Mouse (Mus musculus): Measurements from ENCODE around the gene Olfr829. TPM values are rescaled to one million over a fixed set of nuclear protein-coding genes. Genes with fewer than 3 reads are reported as not detected.
"Not testable (repeated sequence)": the region's sequence is repeated elsewhere in the genome, so short reads cannot be mapped to it uniquely, and the experiment has no call there.

Gene Olfr829
- polyA plus RNA-seq (2011; ENCODE audit: insufficient read depth, insufficient read length, low replicate concordance, missing spikeins) = not detected in 2 replicates

- no peaks in the 10 kb centered on the region for H3K4me1 ChIP-seq (ENCODE audit: control insufficient read depth, insufficient read depth, low read length)
- H3K27ac ChIP-seq (ENCODE audit: control insufficient read depth, insufficient read depth, low read depth, low read length, poor library complexity) = no peak within 1 kb of the TSS
- H3K4me3 ChIP-seq (replicated peaks; ENCODE audit: control insufficient read depth, low read depth, low read length) = no peak within 1 kb of the TSS
- TF ChIP-seq POLR2A (IDR thresholded peaks at IDR 0.05; ENCODE audit: borderline replicate concordance, control insufficient read depth, low read depth, low read length) (no peak), CTCF (IDR thresholded peaks at IDR 0.05; ENCODE audit: control insufficient read depth, insufficient read depth, low read length) (no peak)
- WGBS = 44% methylated on average over 1 of the region's 1 CpGs
Observed at GRCm38 (mm10) chr9:18854633-18855032, at the start of gene Olfr829. TSS of gene Olfr829 (plus strand) at chr9:18854933.

- TF ChIP-seq POLR2A (IDR thresholded peaks at IDR 0.05; ENCODE audit: borderline replicate concordance, control insufficient read depth, low read depth, low read length) (no peak), CTCF (IDR thresholded peaks at IDR 0.05; ENCODE audit: control insufficient read depth, insufficient read depth, low read length) (no peak)
- H3K27ac ChIP-seq (ENCODE audit: control insufficient read depth, insufficient read depth, low read depth, low read length, poor library complexity) = no peak within 1 kb of the TSS
- H3K4me3 ChIP-seq (replicated peaks; ENCODE audit: control insufficient read depth, low read depth, low read length) = no peak within 1 kb of the TSS
- H3K4me1 ChIP-seq (ENCODE audit: control insufficient read depth, insufficient read depth, low read length) = no peaks in the 10 kb centered on the region
Observed at GRCm38 (mm10) chr9:18819426-18819825, 35.3 kb upstream of the Olfr829 start, which contains the start of gene Olfr828. TSS of gene Olfr828 (minus strand) at chr9:18819526.

DNA sequence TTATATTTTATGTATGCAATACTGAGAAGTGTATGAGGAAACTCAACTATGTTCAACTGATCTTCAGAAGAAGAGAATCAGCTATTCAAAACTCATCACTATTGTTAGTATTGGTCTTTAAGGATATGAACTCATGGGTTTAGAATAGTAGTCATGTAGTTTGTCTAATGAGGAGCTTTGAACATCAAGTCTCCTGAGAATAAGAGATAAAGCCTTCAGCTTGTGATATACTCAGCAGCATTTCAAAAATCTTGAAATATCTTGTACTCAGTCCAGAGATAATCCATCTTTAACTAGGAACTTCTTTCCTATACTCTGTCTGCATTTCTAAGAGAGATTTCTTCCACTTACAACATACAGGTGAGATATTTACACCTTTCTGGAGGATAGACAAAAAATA lies 19.7 kb downstream of the Olfr829 start, which contains the start of gene Olfr830:
Gene Olfr830, plus strand, starts transcription at position 301 of the 400 bp plus-strand sequence.
- no peaks in the 10 kb centered on the region for H3K4me1 ChIP-seq (ENCODE audit: control insufficient read depth, insufficient read depth, low read length)
- no peak within 1 kb of the TSS for H3K27ac ChIP-seq (ENCODE audit: control insufficient read depth, insufficient read depth, low read depth, low read length, poor library complexity)
- no peak within 1 kb of the TSS for H3K4me3 ChIP-seq (replicated peaks; ENCODE audit: control insufficient read depth, low read depth, low read length)
- TF ChIP-seq CTCF (IDR thresholded peaks at IDR 0.05; ENCODE audit: control insufficient read depth, insufficient read depth, low read length) (no peak), POLR2A (IDR thresholded peaks at IDR 0.05; ENCODE audit: borderline replicate concordance, control insufficient read depth, low read depth, low read length) (no peak)

GRCm38 (mm10) chr9:18907699-18908098 lies 53.0 kb downstream of the Olfr829 start:
- 59% methylated on average over 2 of the region's 2 CpGs for WGBS
- H3K4me1 ChIP-seq (ENCODE audit: control insufficient read depth, insufficient read depth, low read length); H3K27ac ChIP-seq (ENCODE audit: control insufficient read depth, insufficient read depth, low read depth, low read length, poor library complexity); H3K4me3 ChIP-seq (replicated peaks; ENCODE audit: control insufficient read depth, low read depth, low read length): not testable (repeated sequence)

Other genes with a start within 250 kb of the Olfr829 start
- gene Muc16, start 180.4 kb upstream of the Olfr829 start, polyA plus RNA-seq (2011; ENCODE audit: insufficient read depth, insufficient read length, low replicate concordance, missing spikeins) = not detected in 2 replicates
- gene Olfr24, start 90.9 kb upstream of the Olfr829 start, polyA plus RNA-seq (2011; ENCODE audit: insufficient read depth, insufficient read length, low replicate concordance, missing spikeins) = 0.57 TPM in 1 of 2 replicates, not detected in the other
- gene Olfr828, start 35.4 kb upstream of the Olfr829 start, polyA plus RNA-seq (2011; ENCODE audit: insufficient read depth, insufficient read length, low replicate concordance, missing spikeins) = not detected in 2 replicates
- not detected in 2 replicates for gene Olfr830, start 19.8 kb downstream of the Olfr829 start, polyA plus RNA-seq (2011; ENCODE audit: insufficient read depth, insufficient read length, low replicate concordance, missing spikeins)
- gene Olfr832, start 82.2 kb downstream of the Olfr829 start, polyA plus RNA-seq (2011; ENCODE audit: insufficient read depth, insufficient read length, low replicate concordance, missing spikeins) = not detected in 2 replicates
- gene Olfr834, start 133.1 kb downstream of the Olfr829 start, polyA plus RNA-seq (2011; ENCODE audit: insufficient read depth, insufficient read length, low replicate concordance, missing spikeins) = not detected in 2 replicates
- not detected in 2 replicates for gene Olfr835, start 177.8 kb downstream of the Olfr829 start, polyA plus RNA-seq (2011; ENCODE audit: insufficient read depth, insufficient read length, low replicate concordance, missing spikeins)